Mouse (Mus musculus) embryo, embryonic 10.5 days (tissue): Measurements from ENCODE around the gene Fbxo36.

Experiments
- DNase-seq: peaks from one replicate; pipeline ENCODE4 v3.0.0-alpha.2; 2015; ENCODE audit warnings: low spot score

Gene Fbxo36

DNA sequence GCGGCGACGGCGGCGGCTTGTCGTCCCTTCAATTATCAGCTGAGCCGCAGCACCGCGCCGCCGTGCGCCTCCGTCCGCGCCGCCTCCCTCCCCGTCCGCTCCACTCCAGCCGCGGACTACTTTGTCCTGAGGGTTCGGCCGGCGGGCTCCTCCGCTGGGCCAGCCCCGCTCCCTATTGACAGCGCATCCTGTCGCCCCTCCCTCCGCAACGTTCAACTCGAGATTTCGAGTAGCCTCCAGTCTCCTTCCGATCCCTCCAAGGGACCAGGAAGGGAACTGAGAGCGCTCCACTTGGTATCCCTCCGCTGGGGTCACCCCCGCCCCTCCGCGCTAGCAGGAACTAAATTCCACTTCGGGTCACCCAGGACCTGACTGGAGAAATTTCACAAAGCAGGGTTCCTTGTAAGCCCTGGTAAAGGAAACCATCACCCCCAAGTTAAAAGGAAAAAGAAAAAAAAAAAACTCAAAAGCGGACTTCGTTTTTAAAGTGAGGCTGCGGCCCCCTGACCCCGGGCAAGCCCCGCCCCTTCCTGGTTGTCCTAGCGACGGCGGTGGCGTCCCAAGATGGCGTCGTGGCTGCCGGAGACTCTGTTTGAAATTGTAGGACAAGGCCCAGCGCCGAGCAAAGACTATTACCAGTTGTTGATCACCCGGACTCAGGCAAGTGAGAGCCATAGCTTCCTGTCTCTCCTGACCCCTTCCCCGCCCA is at the start of gene Fbxo36:
Gene Fbxo36, plus strand, starts transcription at position 533 of the 709 bp plus-strand sequence.
- DNase-seq: peak; percentile 96

DNA sequence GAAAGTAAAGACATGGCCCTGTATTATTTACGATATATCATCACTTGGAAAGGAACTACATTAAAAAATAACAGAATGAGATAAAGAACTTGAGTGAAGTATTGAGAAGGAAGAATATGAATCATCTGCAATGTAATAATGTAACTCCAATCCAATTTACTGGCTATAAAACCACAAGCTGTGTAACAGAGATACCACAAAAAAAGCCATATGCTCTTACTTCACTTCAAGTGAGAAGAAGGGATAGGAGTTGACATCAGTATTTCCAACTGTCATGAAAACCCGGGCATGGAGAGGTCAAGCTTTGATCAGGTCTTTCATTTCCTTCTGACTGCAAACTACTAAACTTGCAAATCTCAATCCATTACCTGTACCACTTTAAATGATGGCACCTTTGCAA is 48.2 kb upstream of the Fbxo36 start:
- DNase-seq: no peak

DNA sequence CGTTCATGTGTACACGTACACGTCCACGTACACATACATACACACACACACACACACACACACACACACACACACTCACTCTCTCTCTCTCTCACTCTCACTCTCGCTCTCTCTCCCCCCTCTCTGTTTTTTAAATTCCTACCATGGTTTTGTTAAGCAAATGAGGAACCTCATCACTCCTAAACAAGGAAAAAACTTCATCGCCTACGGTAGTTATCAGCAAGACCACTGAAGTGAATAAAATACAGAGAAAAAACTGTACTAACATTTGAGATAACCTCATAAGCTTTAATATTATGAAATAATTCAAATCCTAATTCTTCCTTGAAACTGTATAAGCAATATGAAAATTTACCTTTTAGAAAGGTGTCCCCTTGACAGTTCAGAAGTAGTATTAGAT is 44.3 kb upstream of the Fbxo36 start:
- DNase-seq: no peak

DNA sequence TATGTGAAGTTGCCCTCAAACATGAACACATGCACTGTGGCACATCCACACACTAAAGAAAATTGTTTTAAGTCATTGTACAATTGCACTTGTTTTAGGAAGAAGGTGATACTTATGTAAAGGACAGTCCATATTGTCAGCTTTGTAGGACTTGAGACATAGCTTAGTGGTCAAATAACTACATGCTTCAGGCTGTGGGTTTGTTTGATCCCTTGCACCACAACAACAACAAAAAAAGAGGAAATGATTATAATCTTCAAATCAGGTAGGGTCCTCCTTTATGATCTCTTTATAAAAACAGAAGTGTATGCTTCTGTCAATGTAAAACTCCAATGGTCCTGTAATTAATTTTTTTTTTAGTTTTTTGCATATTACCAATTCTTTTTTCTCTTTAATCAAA is 40.5 kb upstream of the Fbxo36 start:
- DNase-seq: no peak

DNA sequence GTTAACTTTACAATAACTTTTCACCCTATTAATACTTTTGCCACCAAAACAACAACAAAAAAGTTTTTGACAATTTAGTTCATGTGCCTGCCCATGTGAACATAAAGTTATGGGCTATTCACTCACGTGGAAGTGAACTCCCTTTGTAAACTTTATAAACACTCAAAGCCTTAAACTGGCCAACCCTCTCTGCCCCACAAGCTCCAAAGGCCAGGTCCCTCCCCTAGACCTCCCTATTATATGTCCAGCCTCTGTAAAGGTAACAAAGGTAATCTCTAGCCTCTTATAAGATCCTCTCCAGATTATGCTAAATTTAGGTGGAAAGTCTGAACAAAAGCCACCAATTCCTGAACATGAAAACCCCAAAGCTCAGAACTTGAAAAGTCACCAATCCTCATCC is 35.9 kb upstream of the Fbxo36 start:
- DNase-seq: no peak

DNA sequence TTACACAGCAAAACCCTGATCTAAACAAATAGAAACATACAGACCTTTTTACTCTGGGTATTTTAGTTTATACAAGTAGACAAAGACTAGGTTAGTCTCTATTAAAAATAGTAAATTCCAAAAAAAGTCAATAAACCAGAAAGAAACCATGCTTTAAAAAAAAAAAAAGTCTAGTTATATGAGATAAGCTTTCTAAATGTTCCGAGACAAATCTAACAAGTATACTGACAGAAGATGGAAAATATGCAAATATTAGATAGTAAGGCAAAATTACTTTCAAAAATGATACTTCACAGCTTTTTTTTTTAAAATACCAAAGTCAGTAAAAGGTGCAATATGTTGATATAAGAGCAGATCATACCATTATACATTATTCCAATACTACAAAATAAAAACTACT is 22.0 kb upstream of the Fbxo36 start:
- no peak for DNase-seq

DNA sequence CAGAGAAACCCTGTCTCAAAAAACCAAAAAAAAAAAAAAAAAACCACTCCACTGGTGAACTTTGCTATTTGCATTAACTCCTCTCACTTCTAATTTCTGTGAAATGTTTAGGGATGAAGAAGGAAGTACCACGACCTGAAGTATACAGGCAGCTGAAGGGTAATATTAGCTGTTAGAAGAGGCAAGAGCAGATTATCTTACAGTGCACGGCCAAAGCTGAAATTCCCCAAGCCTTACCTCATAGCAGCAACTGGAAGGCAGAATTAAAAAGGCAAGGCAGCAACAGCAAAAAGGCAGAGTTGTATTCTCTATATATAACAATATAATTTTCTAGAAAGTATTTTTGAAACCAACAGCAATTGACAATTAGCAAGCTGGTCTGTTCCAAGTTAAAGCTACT is 14.6 kb upstream of the Fbxo36 start:
- DNase-seq: no peak

DNA sequence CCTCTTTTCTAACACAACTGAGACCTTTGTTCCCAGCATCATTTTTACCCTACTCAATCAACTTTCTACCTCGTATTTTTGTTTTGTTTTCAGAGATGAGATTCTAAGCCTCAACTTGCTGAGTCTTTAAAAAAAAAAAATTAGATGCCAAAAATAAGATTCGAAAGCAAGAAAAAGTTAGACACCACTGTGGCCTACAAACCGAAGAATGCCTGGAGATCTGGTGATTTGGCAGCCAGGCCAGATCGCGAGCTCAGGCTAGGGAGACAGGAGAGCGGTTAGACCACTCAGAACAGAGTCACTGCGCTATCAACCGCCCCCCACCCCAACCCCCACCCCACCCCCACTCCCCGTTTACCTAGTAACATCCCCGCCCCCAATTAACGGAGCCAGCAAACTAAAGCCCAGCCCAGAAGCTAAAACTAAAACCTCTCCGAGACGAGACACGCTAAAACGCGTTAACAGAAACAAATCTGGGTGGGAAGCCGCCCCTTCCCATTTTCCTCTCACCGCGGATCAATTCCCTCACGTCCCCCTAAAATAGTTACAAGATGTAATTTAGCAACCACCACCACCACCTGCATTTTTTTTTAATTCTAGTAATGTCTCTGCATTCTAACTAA is 2.0 kb upstream of the Fbxo36 start:
- DNase-seq: peak; percentile 22

DNA sequence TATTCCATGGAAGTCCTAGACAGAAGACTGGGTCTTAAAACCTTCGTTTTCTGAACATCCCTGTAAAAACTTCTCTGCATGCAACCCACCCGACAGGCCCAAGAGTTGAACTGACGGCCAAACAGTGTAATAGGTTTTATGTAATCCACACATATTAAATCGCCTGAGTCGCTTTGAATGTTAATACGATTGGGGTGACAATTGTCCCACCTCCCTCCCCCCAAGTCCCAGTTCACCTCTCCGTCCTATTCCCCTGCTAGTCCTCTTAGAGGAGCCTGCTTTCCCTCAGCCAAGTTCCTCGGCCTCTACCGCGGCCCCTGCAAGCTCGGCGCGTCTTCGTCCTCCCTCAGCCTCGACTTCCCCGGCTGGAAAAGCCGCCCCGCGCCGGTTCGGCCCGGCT is 1.5 kb upstream of the Fbxo36 start:
- peak; percentile 40 for DNase-seq

DNA sequence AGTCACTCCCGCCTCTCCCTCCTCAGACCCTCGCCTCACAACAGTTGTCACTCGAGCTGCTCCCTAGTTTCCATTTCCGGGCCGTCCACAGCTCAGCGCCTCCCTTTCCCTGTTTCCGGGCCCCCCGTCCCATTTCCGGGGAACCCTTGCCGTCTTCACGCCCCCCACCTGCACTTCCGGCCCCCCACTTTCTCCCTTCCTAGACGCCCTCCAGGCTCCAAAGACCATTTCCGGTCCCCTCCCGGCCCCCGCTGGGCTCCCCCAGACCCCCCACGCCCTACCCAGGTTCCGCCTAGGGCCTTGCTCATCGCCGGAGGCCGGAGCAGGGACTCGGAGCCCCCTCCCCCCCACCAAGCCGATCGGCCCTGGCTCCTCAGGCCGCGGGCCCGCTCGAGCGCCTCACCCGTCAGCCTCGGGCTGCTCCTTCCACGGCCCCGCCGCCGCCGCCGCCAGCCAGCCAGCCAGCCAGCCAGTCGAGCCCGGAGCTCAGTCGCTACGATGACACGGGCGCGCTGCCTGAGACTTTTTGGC is 955 bp upstream of the Fbxo36 start:
- DNase-seq: peak; percentile 82

DNA sequence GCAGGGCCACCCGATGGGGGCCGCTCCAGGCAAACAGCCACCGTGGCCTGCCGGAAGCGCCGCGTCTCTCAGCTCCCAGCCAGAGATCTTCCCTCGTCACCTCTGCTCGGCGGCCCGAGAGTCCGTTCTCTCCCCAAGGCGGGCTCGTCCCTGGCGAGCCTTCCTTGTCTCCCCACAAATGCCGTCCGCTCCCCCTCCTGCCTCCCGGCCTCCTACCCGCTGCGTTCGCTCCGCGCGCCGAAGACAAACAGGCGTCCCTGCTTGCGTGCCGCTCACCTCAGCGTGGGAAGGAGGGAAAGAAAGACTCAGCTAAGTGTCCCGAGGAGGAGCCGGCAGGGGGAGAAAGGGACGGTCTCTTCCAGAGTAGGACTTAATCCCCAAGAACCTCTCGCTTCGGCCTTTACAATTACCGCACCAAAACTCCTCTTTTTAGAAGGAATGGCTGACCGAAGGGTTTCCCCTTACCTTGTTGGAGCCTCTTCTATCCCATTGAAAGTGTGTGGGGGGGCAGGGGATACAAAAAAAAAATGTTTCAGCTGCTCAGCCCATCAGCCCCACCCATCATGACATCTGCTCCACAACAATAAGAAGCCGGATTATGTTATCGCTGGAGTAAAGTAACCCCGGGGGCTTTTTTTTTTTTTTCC is 500 bp downstream of the Fbxo36 start, which contains the start of gene Trip12:
Gene Trip12, minus strand, starts transcription at position 499 of the 647 bp plus-strand sequence.
- DNase-seq: peak; percentile 72

DNA sequence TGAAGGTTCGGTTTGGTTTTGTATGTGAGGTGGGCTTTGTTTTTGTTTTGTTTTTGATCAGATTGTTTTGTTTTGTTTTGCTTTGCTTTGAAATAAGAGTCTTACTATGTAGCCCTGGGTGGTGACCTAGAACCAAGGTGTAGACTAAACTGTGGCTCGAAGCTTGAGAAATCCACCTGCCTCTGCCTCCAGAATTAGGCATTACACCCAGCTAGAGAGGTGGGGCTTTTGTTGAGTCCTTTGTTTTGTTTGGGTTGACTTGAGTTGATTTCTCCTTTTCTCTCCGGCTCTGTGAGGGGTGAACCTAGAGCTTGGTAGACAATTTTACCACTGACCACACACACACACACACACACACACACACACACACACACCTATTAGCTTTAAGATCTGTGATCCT is 1.4 kb downstream of the Fbxo36 start:
- peak; percentile 10 for DNase-seq

DNA sequence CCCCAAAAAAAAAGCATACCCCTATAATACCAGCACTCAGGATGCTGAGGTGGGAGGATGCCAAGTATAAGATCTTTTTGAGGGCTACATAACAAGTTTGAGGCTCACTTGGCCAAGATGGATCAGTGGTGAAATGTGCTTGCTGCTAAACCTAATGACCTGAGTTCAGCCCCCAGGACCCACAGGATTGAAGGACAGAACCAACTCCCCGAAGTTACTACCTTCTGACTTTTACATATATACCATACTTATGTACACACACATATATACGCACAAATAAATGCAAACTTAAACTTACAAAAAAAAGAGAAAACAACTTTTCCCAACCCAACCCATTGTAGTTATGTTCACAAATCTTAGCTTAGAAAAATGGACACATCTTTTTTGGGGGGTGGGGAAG is 3.7 kb downstream of the Fbxo36 start:
- DNase-seq: no peak

DNA sequence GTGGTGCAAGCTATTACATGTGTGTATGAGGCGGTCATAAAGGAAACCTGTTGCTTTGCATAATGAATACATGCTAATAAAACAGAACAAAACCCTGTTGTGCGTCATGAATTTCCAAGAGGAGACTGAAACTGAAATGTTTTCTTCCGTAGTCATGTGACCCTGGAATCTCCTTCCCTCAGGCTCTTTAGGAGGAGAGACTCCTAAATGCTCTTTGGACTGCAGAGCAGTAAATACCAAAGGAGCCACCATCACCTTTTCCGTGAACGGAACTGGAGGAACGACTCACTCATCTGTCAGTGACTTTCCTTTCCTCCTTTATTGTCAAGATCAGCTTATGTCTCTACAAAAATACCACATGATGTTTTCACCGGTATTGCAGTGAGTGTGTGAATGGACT is 8.1 kb downstream of the Fbxo36 start:
- DNase-seq: no peak

DNA sequence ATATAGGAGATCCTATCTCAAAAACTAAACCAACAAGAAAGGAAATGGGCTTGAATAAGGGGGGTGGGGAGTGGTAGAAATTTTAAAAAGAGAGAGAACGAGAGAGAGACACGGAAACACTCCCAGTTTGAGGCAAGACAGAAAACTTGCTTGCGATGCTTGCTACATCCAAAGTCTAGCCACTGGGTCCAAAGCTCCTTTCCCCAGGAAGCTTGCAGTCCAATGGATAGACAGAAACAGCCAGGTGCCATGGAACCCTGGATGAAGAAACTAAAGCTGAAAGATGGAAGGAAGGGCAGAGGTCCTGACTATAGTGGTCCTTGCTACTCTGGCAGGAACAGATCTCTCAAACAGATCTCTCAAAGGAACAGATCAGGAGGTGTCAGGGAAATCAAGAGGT is 8.7 kb downstream of the Fbxo36 start:
- DNase-seq: no peak

DNA sequence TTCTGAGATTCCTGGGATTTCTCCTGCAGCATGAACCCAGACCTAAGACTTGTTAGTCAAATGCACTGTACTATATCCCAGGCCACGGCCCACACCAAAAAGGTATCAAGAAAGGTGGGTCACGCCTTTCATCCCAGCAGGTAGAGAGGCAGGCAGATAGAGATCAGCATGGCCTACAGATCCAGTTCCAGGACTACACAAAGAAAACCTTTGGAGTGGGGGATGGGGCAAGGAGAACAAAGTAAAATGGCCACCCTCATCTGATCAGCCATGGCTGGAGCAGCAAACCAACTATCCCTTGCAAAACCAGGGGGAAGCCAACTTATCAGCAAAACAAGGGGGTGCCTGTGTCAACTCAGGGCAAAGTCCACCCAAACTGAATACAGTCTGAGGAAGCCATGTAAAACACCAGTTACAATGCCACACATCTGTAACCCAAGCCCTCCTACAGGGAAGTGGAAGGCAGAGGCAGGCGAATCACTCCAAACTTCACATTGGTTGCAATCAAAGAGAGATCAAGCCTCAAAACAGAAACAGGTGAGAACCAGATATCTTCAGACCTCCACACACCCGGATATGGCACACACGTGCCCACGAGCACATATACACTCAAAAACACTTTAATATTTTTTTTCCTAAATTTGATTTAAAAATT is 9.3 kb downstream of the Fbxo36 start:
- DNase-seq: no peak

DNA sequence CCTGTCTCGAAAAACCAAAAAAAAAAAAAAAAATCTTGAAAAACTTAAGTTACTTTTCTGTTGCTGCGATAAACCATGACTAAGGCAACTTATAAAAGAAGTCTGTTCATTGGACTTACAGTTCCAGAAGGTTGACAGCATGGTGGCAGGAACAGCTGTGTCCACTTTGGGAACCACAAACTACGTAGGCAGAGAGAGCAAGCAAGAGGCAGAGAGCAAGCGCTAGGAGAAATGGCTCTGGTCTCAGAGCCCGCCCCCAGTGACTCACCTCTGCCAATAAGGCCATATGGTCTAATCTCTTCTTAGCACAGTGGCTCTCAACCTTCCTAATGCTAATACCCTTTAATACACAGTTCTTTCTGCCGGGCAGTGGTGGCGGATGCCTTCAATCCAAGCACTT is 10.2 kb downstream of the Fbxo36 start:
- no peak for DNase-seq

DNA sequence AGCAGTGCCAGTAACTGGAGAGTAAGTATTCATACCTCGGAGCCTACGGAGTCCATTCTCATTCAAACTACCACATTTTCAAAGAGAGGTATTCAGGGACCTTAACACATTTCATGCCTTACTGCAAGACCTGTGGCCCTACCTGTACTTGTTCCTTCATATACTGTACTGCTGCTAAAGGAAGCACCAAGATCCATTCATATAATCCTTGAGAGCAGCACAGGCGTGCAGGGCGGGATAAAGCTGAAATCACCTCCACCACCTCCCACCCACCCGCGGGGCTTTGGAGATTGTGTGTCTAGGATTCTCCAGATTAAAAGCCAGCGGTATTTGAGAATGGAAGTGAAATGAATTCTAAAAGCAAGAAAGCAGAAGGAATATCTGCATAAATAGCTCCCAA is 10.8 kb downstream of the Fbxo36 start:
- no peak for DNase-seq

DNA sequence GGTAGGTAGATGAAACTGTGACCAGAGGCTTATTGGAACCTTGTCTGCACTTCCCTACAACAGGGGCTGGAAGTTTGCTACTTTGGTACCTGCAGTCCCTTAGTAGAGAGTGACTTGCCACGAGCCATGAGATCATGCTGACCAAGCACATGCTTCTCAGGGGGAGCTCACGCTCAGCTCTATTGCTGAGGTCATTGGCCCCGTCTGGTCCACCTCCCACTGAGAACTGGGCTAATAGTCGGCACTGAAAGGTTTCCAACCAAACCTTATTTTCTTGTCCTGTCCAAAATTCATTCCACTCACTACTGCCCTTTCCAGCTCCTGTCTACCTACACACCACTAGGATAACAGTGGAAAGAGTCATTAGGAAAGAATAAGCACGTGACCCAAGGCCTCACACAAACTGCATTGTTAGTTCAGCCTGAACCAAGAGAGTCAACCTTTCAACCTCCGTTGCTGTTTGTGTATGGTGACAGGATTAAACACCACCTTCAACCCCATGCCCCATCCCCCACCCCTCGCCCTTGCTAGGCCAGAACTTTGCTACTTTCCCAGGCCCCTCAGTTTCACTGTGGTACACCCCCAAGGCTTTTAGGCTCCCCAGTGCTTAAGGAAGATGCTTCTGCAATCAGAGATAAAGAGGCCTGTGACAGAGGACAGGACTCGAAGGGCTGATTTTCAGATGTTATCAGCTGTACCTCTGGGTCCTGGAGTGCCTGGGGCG is 12.0 kb downstream of the Fbxo36 start:
- peak; percentile 32 for DNase-seq

DNA sequence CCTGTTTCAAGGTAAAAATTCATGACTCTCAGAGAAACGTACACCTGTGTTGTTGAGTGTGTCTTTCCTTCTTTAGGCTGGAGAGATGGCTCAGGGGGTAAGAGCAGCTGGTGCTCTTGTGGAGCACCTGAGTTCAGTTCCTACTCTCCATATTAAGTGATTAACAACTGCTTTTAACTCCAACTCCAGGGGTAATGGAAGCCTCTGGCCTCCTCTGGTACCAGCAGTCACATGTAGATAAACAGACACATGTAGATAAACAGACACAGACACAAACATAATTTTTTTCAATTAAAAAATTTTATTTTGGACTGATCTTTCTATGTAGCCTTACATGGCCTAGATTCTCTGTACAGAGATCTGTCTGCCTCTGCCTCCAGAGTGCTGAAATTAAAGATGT is 14.1 kb downstream of the Fbxo36 start:
- no peak for DNase-seq

DNA sequence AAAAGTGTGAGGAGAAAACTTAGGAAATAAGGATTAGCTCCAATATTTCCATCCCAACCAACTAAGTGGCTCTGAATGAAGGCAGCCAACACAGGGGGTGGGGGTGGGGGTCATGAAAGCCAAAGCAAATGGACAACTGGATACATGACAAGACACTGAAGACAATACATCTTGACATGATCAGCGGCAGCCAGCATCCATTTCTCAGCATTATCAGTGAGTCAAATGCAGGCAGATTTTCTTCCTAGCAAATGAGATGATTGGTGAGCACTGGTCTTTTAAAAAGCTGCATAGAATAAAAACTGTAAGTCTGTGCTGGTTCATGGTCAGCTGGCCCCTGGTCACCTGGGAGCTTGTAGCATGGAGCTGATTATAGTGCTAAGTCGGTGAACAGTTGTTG is 15.3 kb downstream of the Fbxo36 start:
- no peak for DNase-seq

DNA sequence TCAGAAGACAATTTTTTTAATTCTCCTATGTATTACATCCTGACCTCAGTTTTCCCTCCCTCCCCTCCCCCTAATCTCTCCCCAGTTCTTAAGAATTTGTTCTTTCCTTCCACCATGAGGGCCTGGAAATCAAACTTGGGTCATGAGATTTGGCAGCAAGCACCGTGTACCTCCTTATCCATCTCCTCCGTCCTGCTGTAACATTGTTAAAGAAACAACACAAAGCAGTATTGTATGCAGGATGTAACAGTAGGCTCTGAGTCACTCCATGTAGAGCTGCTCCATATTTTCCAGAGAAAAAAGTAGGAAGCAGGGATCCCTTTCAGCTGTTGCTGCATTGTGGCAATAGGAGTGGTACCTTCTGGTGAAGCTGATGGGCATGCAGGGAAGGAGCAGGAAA is 16.1 kb downstream of the Fbxo36 start:
- DNase-seq: no peak
